Mouse (Mus musculus): ENCODE data around the gene Eif1ad.

DNA sequence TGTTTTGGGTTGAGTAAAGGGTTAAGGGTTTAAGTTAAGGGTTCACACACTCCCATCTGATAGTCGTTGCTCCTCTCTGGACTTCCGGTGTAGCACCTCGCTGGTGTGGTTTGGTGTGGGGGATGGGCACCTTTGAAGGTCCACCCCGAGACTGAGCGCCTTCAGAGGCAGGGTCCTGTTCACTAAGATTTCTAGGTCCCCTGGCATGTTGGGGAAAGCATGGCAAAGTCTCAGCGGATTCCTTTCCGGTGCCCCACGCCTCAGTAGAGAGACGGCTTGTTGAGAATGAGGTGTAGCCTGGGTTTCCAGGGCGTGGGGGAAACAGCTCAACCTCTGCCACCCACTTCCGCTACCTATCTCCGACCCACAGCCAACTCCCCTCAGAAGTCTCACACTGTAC lies 23.1 kb downstream of the Eif1ad start:
- TF ChIP-seq CTCF (IDR thresholded peaks at IDR 0.05; ENCODE audit: low read depth) (no peak), EP300 (IDR thresholded peaks at IDR 0.05; ENCODE audit: low read depth) (no peak)

All from liver, postnatal 0 days (tissue).